ENCODE assay signal across 14 mouse cellular contexts in genomic region chr11:108248218-108249046, GRCm38 (mm10).
A peak's percentile ranks its signal among the peaks of the same experiment; 100 is the strongest.
DNase-seq lines count a peak whose midpoint lies in the region; ATAC-seq and TF ChIP-seq lines count a peak whose summit lies in the region.
"Had no signal": no experiment of that assay in that cellular context is flagged by ENCODE, and none has a peak within 500 bp of the region (broad histone marks: within the 10 kb centered on the region; RNA-seq: fewer than 3 reads in every experiment).

No protein-coding gene starts in this region.

- H3K9me3 ChIP-seq in liver, embryonic 14.5 days (ENCODE audit: control insufficient read depth, low read length) = no peaks in the 10 kb centered on the region
- H3K9me3 ChIP-seq: hindbrain, embryonic 10.5 days had no signal

- TF ChIP-seq EP300 in liver, embryonic 14.5 days (IDR thresholded peaks at IDR 0.05; ENCODE audit: low read depth) = no peak

- 72% methylated on average over 12 of the region's 12 CpGs for WGBS in liver, adult 2 months
- WGBS in liver, embryonic 14.5 days (ENCODE audit: insufficient replicate concordance) = 10% methylated on average over 12 of the region's 12 CpGs

- DNase-seq in liver, adult 2 months (ENCODE audit: extremely low read depth, low read depth, low spot score) = no peak
- no peak for DNase-seq in liver
- DNase-seq in liver, embryonic 14.5 days (ENCODE audit: low read depth in 3 of 3, low spot score in 3 of 3) = no peak
- DNase-seq in splenic B cell, adult 2 months (ENCODE audit: low read depth, low spot score) = peak; percentile 80
- no peak for DNase-seq in left cerebral cortex, adult 18-20 months (ENCODE audit: low spot score in 2 of 2)
- no peak for DNase-seq in adipocyte (ENCODE audit: low spot score)
- no peak for DNase-seq in gastrocnemius, adult 18-20 months (ENCODE audit: low spot score)
- DNase-seq: adrenal gland, postnatal 36 days; cerebellum, postnatal 25 days; kidney, postnatal 36 days had no signal

- no peak for TF ChIP-seq POLR2A in liver, adult 2 months (IDR thresholded peaks at IDR 0.05; ENCODE audit: extremely low read depth, insufficient read depth, low read length)

- H3K4me3 ChIP-seq in liver, adult 2 months (ENCODE audit: insufficient read depth, low read depth, low read length) = no peak overlapping the region
- no peak overlapping the region for H3K4me3 ChIP-seq in liver, embryonic 14.5 days (ENCODE audit: insufficient read depth in 1 of 2, low read depth in 2 of 2, low read length in 2 of 2)
- H3K4me3 ChIP-seq: erythroblast, embryonic 14.5 days; hindbrain, embryonic 10.5 days had no signal

- peak overlapping the region; percentile 39 for H3K4me2 ChIP-seq in liver, embryonic 14.5 days (ENCODE audit: low read depth)

- H3K36me3 ChIP-seq in liver, adult 2 months (ENCODE audit: control insufficient read depth, insufficient read depth, low read length) = no peaks in the 10 kb centered on the region
- H3K36me3 ChIP-seq in liver, embryonic 14.5 days (replicated peaks; ENCODE audit: control insufficient read depth, insufficient read depth, low read depth) = no peaks in the 10 kb centered on the region
- H3K36me3 ChIP-seq in splenic B cell, adult 2 months (ENCODE audit: control insufficient read depth, insufficient read depth, low read length, poor library complexity, severe bottlenecking) = no peaks in the 10 kb centered on the region
- H3K36me3 ChIP-seq: hindbrain, embryonic 10.5 days had no signal

- no peaks in the 10 kb centered on the region; the same call in 1 of the 2 replicates for H3K79me2 ChIP-seq in liver, adult 2 months (ENCODE audit: control insufficient read depth, insufficient read depth, low read length)

- H3K27me3 ChIP-seq in liver, adult 2 months (ENCODE audit: control insufficient read depth, insufficient read depth, low read length) = no peaks in the 10 kb centered on the region
- H3K27me3 ChIP-seq in liver, embryonic 14.5 days (ENCODE audit: control insufficient read depth, insufficient read depth, low read length) = no peaks in the 10 kb centered on the region
- no peaks in the 10 kb centered on the region for H3K27me3 ChIP-seq in splenic B cell, adult 2 months (ENCODE audit: control insufficient read depth, insufficient read depth, low read length, poor library complexity, severe bottlenecking)

- no peak overlapping the region for H3K27ac ChIP-seq in liver, adult 2 months (replicated peaks; ENCODE audit: insufficient read depth, low read depth, low read length)
- no peak overlapping the region for H3K27ac ChIP-seq in liver, embryonic 14.5 days
- H3K27ac ChIP-seq: hindbrain, embryonic 10.5 days; macrophage had no signal

- ATAC-seq in activated CD4-positive, CD25-positive, alpha-beta regulatory T cell, adult 4 months = peak; percentile 53
- peak; percentile 17; the same call in 1 of the 2 replicates for ATAC-seq in liver, embryonic 14.5 days (ENCODE audit: insufficient read depth)

- no peak for TF ChIP-seq CTCF in liver, adult 2 months (IDR thresholded peaks at IDR 0.05; ENCODE audit: low read depth, low read length)
- TF ChIP-seq CTCF in liver, embryonic 14.5 days (IDR thresholded peaks at IDR 0.05; ENCODE audit: low read depth) = no peak

- 0 out of 2 replicates have a peak overlapping the region, but pooled peaks have one; percentile 38 for H3K9ac ChIP-seq in liver, adult 2 months (ENCODE audit: low read depth, low read length)
- no peak overlapping the region for H3K9ac ChIP-seq in liver, embryonic 14.5 days (replicated peaks)

- H3K4me1 ChIP-seq in liver, adult 2 months (ENCODE audit: control insufficient read depth, insufficient read depth, low read length) = peaks cover 13% of the 10 kb centered on the region
- H3K4me1 ChIP-seq in liver, embryonic 14.5 days (replicated peaks; ENCODE audit: control insufficient read depth in 2 of 2, insufficient read depth in 2 of 2, low read length in 1 of 2) = peaks cover 19 to 66% of the 10 kb centered on the region in 2 experiments
